Mouse (Mus musculus): ENCODE data around the gene Rps6ka1.

Gene Rps6ka1

GRCm38 (mm10) chr4:133863795-133864379 lies 23.7 kb downstream of the Rps6ka1 start:
- in situ Hi-C loops (cut with MboI, MseI), result no loop called here

- in situ Hi-C loops (cut with MboI, MseI), result no loop called here
These were observed 30.1 kb downstream of the Rps6ka1 start for GRCm38 (mm10) chr4:133857527-133857926.

- in situ Hi-C loops (cut with MboI, MseI), result no loop called here
These were observed 33.0 kb downstream of the Rps6ka1 start for GRCm38 (mm10) chr4:133854621-133855020.

- in situ Hi-C loops (cut with MboI, MseI), result no loop called here
These were observed 34.0 kb downstream of the Rps6ka1 start for GRCm38 (mm10) chr4:133853630-133854029.

- in situ Hi-C loops (cut with MboI, MseI), result loop anchor here (25.0 kb wide), 1 partner anchor 184 kb away; the partner anchor contains the start of genes Pigv and Zdhhc18
These were observed 41.0 kb downstream of the Rps6ka1 start for GRCm38 (mm10) chr4:133846625-133847024.

- in situ Hi-C loops (cut with MboI, MseI), result loop anchor here (25.0 kb wide), 1 partner anchor 183 kb away; the partner anchor contains the start of genes Pigv and Zdhhc18
These were observed 42.5 kb downstream of the Rps6ka1 start for GRCm38 (mm10) chr4:133845060-133845459.

- in situ Hi-C loops (cut with MboI, MseI), result loop anchor here (25.0 kb wide), 1 partner anchor 182 kb away; the partner anchor contains the start of genes Pigv and Zdhhc18
These were observed 43.3 kb downstream of the Rps6ka1 start for GRCm38 (mm10) chr4:133844209-133844841.

- in situ Hi-C loops (cut with MboI, MseI), result loop anchor here (25.0 kb wide), 1 partner anchor 181 kb away; the partner anchor contains the start of genes Pigv and Zdhhc18
These were observed 44.4 kb downstream of the Rps6ka1 start for GRCm38 (mm10) chr4:133842992-133843737.

- in situ Hi-C loops (cut with MboI, MseI), result loop anchor here (25.0 kb wide), 1 partner anchor 180 kb away; the partner anchor contains the start of genes Pigv and Zdhhc18
These were observed 45.7 kb downstream of the Rps6ka1 start for GRCm38 (mm10) chr4:133841756-133842483.

GRCm38 (mm10) chr4:133841035-133841434 lies 46.6 kb downstream of the Rps6ka1 start:
- in situ Hi-C loops (cut with MboI, MseI), result loop anchor here (25.0 kb wide), 1 partner anchor 179 kb away; the partner anchor contains the start of genes Pigv and Zdhhc18

GRCm38 (mm10) chr4:133840501-133840900 lies 47.1 kb downstream of the Rps6ka1 start:
- in situ Hi-C loops (cut with MboI, MseI), result loop anchor here (25.0 kb wide), 1 partner anchor 178 kb away; the partner anchor contains the start of genes Pigv and Zdhhc18

GRCm38 (mm10) chr4:133839385-133839826 lies 48.2 kb downstream of the Rps6ka1 start:
- in situ Hi-C loops (cut with MboI, MseI), result loop anchor here (25.0 kb wide), 1 partner anchor 177 kb away; the partner anchor contains the start of genes Pigv and Zdhhc18

GRCm38 (mm10) chr4:133836575-133836974 lies 51.0 kb downstream of the Rps6ka1 start:
- in situ Hi-C loops (cut with MboI, MseI), result loop anchor here (25.0 kb wide), 1 partner anchor 174 kb away; the partner anchor contains the start of genes Pigv and Zdhhc18

GRCm38 (mm10) chr4:133835211-133835610 lies 52.4 kb downstream of the Rps6ka1 start:
- in situ Hi-C loops (cut with MboI, MseI), result loop anchor here (25.0 kb wide), 1 partner anchor 173 kb away; the partner anchor contains the start of genes Pigv and Zdhhc18

GRCm38 (mm10) chr4:133832945-133833874 lies 54.4 kb downstream of the Rps6ka1 start:
- in situ Hi-C loops (cut with MboI, MseI), result loop anchor here (25.0 kb wide), 1 partner anchor 171 kb away; the partner anchor contains the start of genes Pigv and Zdhhc18

- in situ Hi-C loops (cut with MboI, MseI), result loop anchor here (25.0 kb wide), 1 partner anchor 168 kb away; the partner anchor contains the start of genes Pigv and Zdhhc18
These were observed 57.1 kb downstream of the Rps6ka1 start for GRCm38 (mm10) chr4:133830453-133830852.

- in situ Hi-C loops (cut with MboI, MseI), result loop anchor here (5.0 to 25.0 kb wide), 2 partner anchors 167 to 237 kb away; partner anchors contain the start of genes Pigv and Zdhhc18
These were observed 58.1 kb downstream of the Rps6ka1 start for GRCm38 (mm10) chr4:133829281-133830070.
